Mouse (Mus musculus) right cerebral cortex, postnatal 25 days (tissue): Measurements from ENCODE around the gene Dut.
"Not testable (repeated sequence)": the region's sequence is repeated elsewhere in the genome, so short reads cannot be mapped to it uniquely, and the experiment has no call there.

Experiments
- DNase-seq: peaks from one replicate; pipeline ENCODE4 v3.0.0; 2022

The Dut gene

GRCm38 (mm10) chr2:125255886-125256285 lies 8.9 kb downstream of the Dut start:
- DNase-seq, result no peak

- DNase-seq, result no peak
These were observed 12.5 kb downstream of the Dut start for GRCm38 (mm10) chr2:125259230-125260120.

- DNase-seq, result no peak
These were observed 13.3 kb downstream of the Dut start for GRCm38 (mm10) chr2:125260326-125260725.

- no peak for DNase-seq
These were observed 16.1 kb downstream of the Dut start for GRCm38 (mm10) chr2:125263056-125263455.

- no peak for DNase-seq
These were observed 16.8 kb downstream of the Dut start for GRCm38 (mm10) chr2:125263753-125264152.

GRCm38 (mm10) chr2:125268876-125269275 lies 21.9 kb downstream of the Dut start:
- no peak for DNase-seq

GRCm38 (mm10) chr2:125275617-125276016 lies 28.6 kb downstream of the Dut start:
- DNase-seq, result no peak

GRCm38 (mm10) chr2:125276692-125277091 lies 29.7 kb downstream of the Dut start:
- DNase-seq, result no peak

GRCm38 (mm10) chr2:125278474-125278873 lies 31.5 kb downstream of the Dut start:
- DNase-seq, result no peak

GRCm38 (mm10) chr2:125279995-125280394 lies 33.0 kb downstream of the Dut start:
- DNase-seq, result not testable (repeated sequence)

- no peak for DNase-seq
These were observed 35.6 kb downstream of the Dut start for GRCm38 (mm10) chr2:125282334-125283206.

- DNase-seq, result no peak
These were observed 38.8 kb downstream of the Dut start for GRCm38 (mm10) chr2:125285777-125286176.

- DNase-seq, result no peak
These were observed 43.4 kb downstream of the Dut start for GRCm38 (mm10) chr2:125290197-125290965.

GRCm38 (mm10) chr2:125291101-125291500 lies 44.1 kb downstream of the Dut start:
- no peak for DNase-seq

- no peak for DNase-seq
These were observed 45.6 kb downstream of the Dut start for GRCm38 (mm10) chr2:125292616-125293015.

GRCm38 (mm10) chr2:125293969-125294491 lies 47.0 kb downstream of the Dut start:
- no peak for DNase-seq

GRCm38 (mm10) chr2:125295526-125295925 lies 48.5 kb downstream of the Dut start:
- no peak for DNase-seq

- no peak for DNase-seq
These were observed 51.9 kb downstream of the Dut start for GRCm38 (mm10) chr2:125298841-125299240.

GRCm38 (mm10) chr2:125301877-125302624 lies 55.1 kb downstream of the Dut start:
- no peak for DNase-seq

GRCm38 (mm10) chr2:125302625-125302924 lies 55.6 kb downstream of the Dut start:
- DNase-seq, result peak; percentile 13

GRCm38 (mm10) chr2:125303764-125304384 lies 56.9 kb downstream of the Dut start:
- DNase-seq, result no peak

GRCm38 (mm10) chr2:125304746-125305145 lies 57.8 kb downstream of the Dut start:
- DNase-seq, result no peak
